Mouse (Mus musculus): ENCODE results near the gene Fndc3a.

The Fndc3a gene

GRCm38 (mm10) chr14:72671911-72672310, 37.9 kb downstream of the Fndc3a start:
- in situ Hi-C loops (cut with MboI, MseI): no loop called here

- in situ Hi-C loops (cut with MboI, MseI): no loop called here
Observed at GRCm38 (mm10) chr14:72670987-72671386, 38.8 kb downstream of the Fndc3a start.

GRCm38 (mm10) chr14:72649268-72649667, 60.5 kb downstream of the Fndc3a start:
- in situ Hi-C loops (cut with MboI, MseI): no loop called here

- in situ Hi-C loops (cut with MboI, MseI): no loop called here
Observed at GRCm38 (mm10) chr14:72645512-72645911, 64.3 kb downstream of the Fndc3a start.

- in situ Hi-C loops (cut with MboI, MseI): no loop called here
Observed at GRCm38 (mm10) chr14:72644620-72645019, 65.2 kb downstream of the Fndc3a start.

- in situ Hi-C loops (cut with MboI, MseI): no loop called here
Observed at GRCm38 (mm10) chr14:72638507-72638906, 71.3 kb downstream of the Fndc3a start.

GRCm38 (mm10) chr14:72633571-72633970, 76.2 kb downstream of the Fndc3a start:
- in situ Hi-C loops (cut with MboI, MseI): no loop called here

GRCm38 (mm10) chr14:72625411-72625810, 84.4 kb downstream of the Fndc3a start:
- in situ Hi-C loops (cut with MboI, MseI): no loop called here

- in situ Hi-C loops (cut with MboI, MseI): no loop called here
Observed at GRCm38 (mm10) chr14:72604077-72604476, 105.7 kb downstream of the Fndc3a start.

GRCm38 (mm10) chr14:72603194-72603521, 106.6 kb downstream of the Fndc3a start:
- in situ Hi-C loops (cut with MboI, MseI): no loop called here

GRCm38 (mm10) chr14:72602521-72603193, 107.1 kb downstream of the Fndc3a start:
- in situ Hi-C loops (cut with MboI, MseI): no loop called here

- in situ Hi-C loops (cut with MboI, MseI): no loop called here
Observed at GRCm38 (mm10) chr14:72601381-72602305, 108.2 kb downstream of the Fndc3a start.

GRCm38 (mm10) chr14:72600375-72600774, 109.4 kb downstream of the Fndc3a start:
- in situ Hi-C loops (cut with MboI, MseI): no loop called here

GRCm38 (mm10) chr14:72598976-72599740, 110.6 kb downstream of the Fndc3a start:
- in situ Hi-C loops (cut with MboI, MseI): no loop called here

GRCm38 (mm10) chr14:72594191-72594590, 115.6 kb downstream of the Fndc3a start:
- in situ Hi-C loops (cut with MboI, MseI): no loop called here

- in situ Hi-C loops (cut with MboI, MseI): no loop called here
Observed at GRCm38 (mm10) chr14:72589415-72589814, 120.4 kb downstream of the Fndc3a start.

GRCm38 (mm10) chr14:72582979-72583378, 126.8 kb downstream of the Fndc3a start:
- in situ Hi-C loops (cut with MboI, MseI): no loop called here

GRCm38 (mm10) chr14:72580991-72581390, 128.8 kb downstream of the Fndc3a start:
- in situ Hi-C loops (cut with MboI, MseI): no loop called here

GRCm38 (mm10) chr14:72576283-72576682, 133.5 kb downstream of the Fndc3a start:
- in situ Hi-C loops (cut with MboI, MseI): no loop called here

GRCm38 (mm10) chr14:72563941-72564340, 145.9 kb downstream of the Fndc3a start:
- in situ Hi-C loops (cut with MboI, MseI): no loop called here

GRCm38 (mm10) chr14:72558795-72559194, 151.0 kb downstream of the Fndc3a start:
- in situ Hi-C loops (cut with MboI, MseI): no loop called here

GRCm38 (mm10) chr14:72555846-72556245, 154.0 kb downstream of the Fndc3a start:
- in situ Hi-C loops (cut with MboI, MseI): no loop called here

Measured in regulatory T cell (primary cell).